Mouse (Mus musculus): ENCODE data around the gene Tmem108. TPM values are rescaled to one million over a fixed set of nuclear protein-coding genes. Genes with fewer than 3 reads are reported as not detected.

Gene Tmem108
- polyA plus RNA-seq, 1 experiment: not detected

DNA sequence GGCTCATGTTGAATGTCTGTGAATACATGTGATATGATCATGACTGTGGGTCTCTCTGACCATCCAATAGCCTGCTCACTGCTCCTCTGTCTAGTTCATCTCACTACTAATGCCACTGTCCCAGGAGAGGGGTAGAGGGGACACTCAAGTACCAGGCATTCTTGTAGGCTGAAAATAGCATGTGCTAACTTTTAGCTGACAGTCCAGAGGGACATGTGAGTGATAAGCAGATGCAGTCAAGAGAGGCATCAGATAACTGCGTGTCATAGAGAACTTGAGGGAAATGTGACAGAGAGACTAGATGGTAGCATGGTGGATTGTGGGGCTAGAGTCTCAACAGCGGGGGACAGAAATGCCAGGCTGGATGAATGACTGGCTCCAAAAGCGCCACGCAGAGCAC, 159.8 kb downstream of the Tmem108 start:
- H3K27ac ChIP-seq (ENCODE audit: insufficient read depth, low read depth, low read length): no peak overlapping the region
- no peak overlapping the region for H3K4me3 ChIP-seq (ENCODE audit: insufficient read depth, low read length)
- no peak for TF ChIP-seq POLR2A (IDR thresholded peaks at IDR 0.05; ENCODE audit: borderline replicate concordance, low read depth, low read length)
- no peak for TF ChIP-seq CTCF (IDR thresholded peaks at IDR 0.05; ENCODE audit: low read depth, low read length)
- H3K4me1 ChIP-seq (ENCODE audit: control insufficient read depth, insufficient read depth, low read length): no peaks in the 10 kb centered on the region

GRCm38 (mm10) chr9:103600834-103601233, 160.8 kb downstream of the Tmem108 start:
- TF ChIP-seq CTCF (IDR thresholded peaks at IDR 0.05; ENCODE audit: low read depth, low read length): no peak

DNA sequence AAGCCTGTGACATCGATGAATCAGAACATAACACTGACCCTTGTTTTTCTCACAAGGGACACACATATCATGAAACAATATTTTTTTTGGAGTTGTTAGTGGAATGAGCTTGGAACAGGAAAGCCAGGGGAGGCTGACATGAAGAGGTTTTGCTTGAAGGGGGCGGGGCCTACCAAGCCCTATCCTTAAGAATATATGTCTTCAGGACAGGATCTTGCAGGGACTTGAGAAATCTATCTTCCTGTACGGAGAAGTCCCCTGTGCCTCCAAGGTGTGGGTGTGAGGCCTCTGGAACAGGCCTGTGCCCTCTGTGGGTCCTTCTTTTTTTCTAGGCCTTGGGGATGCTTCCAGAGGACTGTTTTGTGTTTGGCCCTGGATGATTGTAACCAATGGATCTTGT, 161.7 kb downstream of the Tmem108 start:
- Histone ChIP-seq H3K4me3 (ENCODE audit: insufficient read depth, low read length) (no peak overlapping the region), H3K4me1 (ENCODE audit: control insufficient read depth, insufficient read depth, low read length) (no peaks in the 10 kb centered on the region), H3K27ac (ENCODE audit: insufficient read depth, low read depth, low read length) (no peak overlapping the region)
- TF ChIP-seq CTCF (IDR thresholded peaks at IDR 0.05; ENCODE audit: low read depth, low read length): no peak
- no peak for TF ChIP-seq POLR2A (IDR thresholded peaks at IDR 0.05; ENCODE audit: borderline replicate concordance, low read depth, low read length)

More at GRCm38 (mm10) chr9:103600834-103601233, 160.8 kb downstream of the Tmem108 start:
- Histone ChIP-seq H3K27ac (ENCODE audit: insufficient read depth, low read depth, low read length) (no peak overlapping the region), H3K4me1 (ENCODE audit: control insufficient read depth, insufficient read depth, low read length) (no peaks in the 10 kb centered on the region), H3K4me3 (ENCODE audit: insufficient read depth, low read length) (no peak overlapping the region)

DNA sequence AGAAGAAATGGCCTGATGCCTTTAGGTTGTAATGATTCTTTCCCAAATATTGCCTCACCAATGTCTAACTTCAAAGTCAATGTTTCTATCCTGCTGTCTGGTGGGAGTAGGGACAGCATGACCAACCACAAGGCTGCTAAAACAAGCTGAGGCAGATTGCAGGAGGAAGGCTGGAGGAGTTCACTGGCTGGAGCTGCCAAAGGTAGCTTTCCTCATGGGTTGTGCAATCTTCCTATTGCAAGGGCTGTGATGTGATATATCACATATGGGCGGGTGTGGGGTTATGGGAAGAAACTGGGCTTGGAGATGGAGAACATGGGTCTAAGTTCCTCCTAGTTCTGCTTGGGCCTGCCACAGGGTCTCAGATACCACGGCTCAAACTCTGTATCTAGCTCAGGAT, 163.8 kb downstream of the Tmem108 start:
- H3K4me3 ChIP-seq (ENCODE audit: insufficient read depth, low read length): no peak overlapping the region
- H3K4me1 ChIP-seq (ENCODE audit: control insufficient read depth, insufficient read depth, low read length): no peaks in the 10 kb centered on the region
- no peak overlapping the region for H3K27ac ChIP-seq (ENCODE audit: insufficient read depth, low read depth, low read length)
- TF ChIP-seq CTCF (IDR thresholded peaks at IDR 0.05; ENCODE audit: low read depth, low read length) (no peak), POLR2A (IDR thresholded peaks at IDR 0.05; ENCODE audit: borderline replicate concordance, low read depth, low read length) (no peak)

- Histone ChIP-seq H3K4me1 (ENCODE audit: control insufficient read depth, insufficient read depth, low read length) (no peaks in the 10 kb centered on the region), H3K4me3 (ENCODE audit: insufficient read depth, low read length) (no peak overlapping the region), H3K27ac (ENCODE audit: insufficient read depth, low read depth, low read length) (no peak overlapping the region)
- TF ChIP-seq POLR2A (IDR thresholded peaks at IDR 0.05; ENCODE audit: borderline replicate concordance, low read depth, low read length): no peak
- TF ChIP-seq CTCF (IDR thresholded peaks at IDR 0.05; ENCODE audit: low read depth, low read length): no peak
Measured at GRCm38 (mm10) chr9:103595190-103595837, 166.3 kb downstream of the Tmem108 start.

GRCm38 (mm10) chr9:103594423-103595189, 167.0 kb downstream of the Tmem108 start:
- no peaks in the 10 kb centered on the region for H3K4me1 ChIP-seq (ENCODE audit: control insufficient read depth, insufficient read depth, low read length)
- TF ChIP-seq CTCF (IDR thresholded peaks at IDR 0.05; ENCODE audit: low read depth, low read length): no peak
- TF ChIP-seq POLR2A (IDR thresholded peaks at IDR 0.05; ENCODE audit: borderline replicate concordance, low read depth, low read length): no peak
- no peak overlapping the region for H3K27ac ChIP-seq (ENCODE audit: insufficient read depth, low read depth, low read length)
- no peak overlapping the region for H3K4me3 ChIP-seq (ENCODE audit: insufficient read depth, low read length)

DNA sequence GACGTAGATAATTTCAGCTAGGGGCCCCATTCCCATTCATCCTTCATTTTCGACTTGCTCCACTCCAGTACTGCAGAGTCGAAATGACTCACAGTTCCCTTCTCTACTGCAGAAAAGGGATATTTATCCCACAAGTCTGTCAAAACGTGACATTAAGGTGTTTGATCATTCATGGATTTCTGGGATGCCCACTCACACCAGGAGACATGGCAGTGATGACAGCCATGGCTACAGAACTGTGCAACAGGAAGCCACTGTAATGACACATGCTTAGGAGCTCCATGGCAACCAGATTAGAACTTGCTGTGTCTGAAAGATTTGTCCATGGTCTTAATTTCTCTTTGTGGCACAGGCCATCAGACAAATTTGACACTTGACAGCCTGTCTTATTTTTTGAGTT, 168.6 kb downstream of the Tmem108 start:
- Histone ChIP-seq H3K4me1 (ENCODE audit: control insufficient read depth, insufficient read depth, low read length) (no peaks in the 10 kb centered on the region), H3K4me3 (ENCODE audit: insufficient read depth, low read length) (no peak overlapping the region), H3K27ac (ENCODE audit: insufficient read depth, low read depth, low read length) (no peak overlapping the region)
- TF ChIP-seq POLR2A (IDR thresholded peaks at IDR 0.05; ENCODE audit: borderline replicate concordance, low read depth, low read length): no peak
- no peak for TF ChIP-seq CTCF (IDR thresholded peaks at IDR 0.05; ENCODE audit: low read depth, low read length)

DNA sequence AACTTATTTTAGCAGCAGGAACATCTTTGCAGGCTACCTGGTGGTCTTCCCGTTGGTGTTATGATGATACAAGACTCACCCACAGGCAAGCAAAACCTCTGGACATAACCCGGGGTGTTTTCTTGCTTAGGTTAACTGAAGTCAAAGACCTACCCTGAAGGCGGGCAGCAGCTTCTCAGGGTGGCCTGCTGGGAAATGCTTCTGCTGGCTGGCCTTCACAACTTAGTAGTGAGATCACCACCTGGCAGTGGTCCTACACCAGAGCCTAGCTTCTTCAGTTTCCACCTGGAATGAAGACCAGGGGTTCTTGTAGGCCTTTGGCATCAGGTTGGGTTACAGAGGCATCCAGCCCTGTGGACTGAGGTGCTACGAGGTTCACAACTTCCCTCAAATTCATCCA, 169.7 kb downstream of the Tmem108 start:
- TF ChIP-seq CTCF (IDR thresholded peaks at IDR 0.05; ENCODE audit: low read depth, low read length): no peak
- TF ChIP-seq POLR2A (IDR thresholded peaks at IDR 0.05; ENCODE audit: borderline replicate concordance, low read depth, low read length): no peak
- no peaks in the 10 kb centered on the region for H3K4me1 ChIP-seq (ENCODE audit: control insufficient read depth, insufficient read depth, low read length)
- no peak overlapping the region for H3K4me3 ChIP-seq (ENCODE audit: insufficient read depth, low read length)
- no peak overlapping the region for H3K27ac ChIP-seq (ENCODE audit: insufficient read depth, low read depth, low read length)

- Histone ChIP-seq H3K27ac (ENCODE audit: insufficient read depth, low read depth, low read length) (no peak overlapping the region), H3K4me3 (ENCODE audit: insufficient read depth, low read length) (no peak overlapping the region), H3K4me1 (ENCODE audit: control insufficient read depth, insufficient read depth, low read length) (no peaks in the 10 kb centered on the region)
- TF ChIP-seq POLR2A (IDR thresholded peaks at IDR 0.05; ENCODE audit: borderline replicate concordance, low read depth, low read length) (no peak), CTCF (IDR thresholded peaks at IDR 0.05; ENCODE audit: low read depth, low read length) (no peak)
Measured at GRCm38 (mm10) chr9:103590801-103591200, 170.8 kb downstream of the Tmem108 start.

DNA sequence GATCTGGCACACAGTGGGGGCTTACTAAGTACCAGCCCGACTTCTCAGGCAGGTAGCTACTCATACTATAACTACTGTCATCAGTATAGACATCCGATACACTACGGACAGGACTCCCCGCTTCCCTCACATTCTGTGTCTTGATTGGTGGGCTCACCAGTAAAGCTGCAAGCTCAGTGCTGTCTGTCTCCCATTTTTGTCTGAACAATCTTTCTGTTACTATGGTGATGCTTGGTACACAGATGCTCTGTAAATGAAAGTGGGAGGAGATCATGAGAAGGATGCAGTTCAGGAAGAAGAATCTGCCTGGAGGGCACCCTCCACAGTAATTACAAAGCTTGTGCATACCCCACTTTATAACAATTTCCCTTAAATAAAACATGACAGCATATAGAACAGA, 176.8 kb downstream of the Tmem108 start:
- no peak overlapping the region for H3K4me3 ChIP-seq (ENCODE audit: insufficient read depth, low read length)
- H3K27ac ChIP-seq (ENCODE audit: insufficient read depth, low read depth, low read length): no peak overlapping the region
- H3K4me1 ChIP-seq (ENCODE audit: control insufficient read depth, insufficient read depth, low read length): no peaks in the 10 kb centered on the region
- TF ChIP-seq CTCF (IDR thresholded peaks at IDR 0.05; ENCODE audit: low read depth, low read length) (no peak), POLR2A (IDR thresholded peaks at IDR 0.05; ENCODE audit: borderline replicate concordance, low read depth, low read length) (no peak)

Measured in bone marrow macrophage, adult 2 months (primary cell).